Mouse (Mus musculus) brain, embryonic 14.5 days (tissue): ENCODE data around the gene Oas1h.

ENCODE experiments used
- CTCF ChIP-seq: fragments of 200-500 bp; IDR thresholded peaks from 2 replicates; pipeline ENCODE4 v1.5.1; 2012; ENCODE audit warnings: inconsistent platforms, mild to moderate bottlenecking, moderate library complexity, borderline replicate concordance; ENCODE audit not compliant: insufficient read depth, insufficient read length; ENCODE audit errors: extremely low read depth
- POLR2A ChIP-seq: fragments of 200-500 bp; IDR thresholded peaks from 2 replicates; pipeline ENCODE4 v1.6.1; 2012; ENCODE audit warnings: mild to moderate bottlenecking, inconsistent platforms, borderline replicate concordance; ENCODE audit not compliant: poor library complexity, insufficient read depth, insufficient read length, severe bottlenecking; ENCODE audit errors: extremely low read depth

DNA sequence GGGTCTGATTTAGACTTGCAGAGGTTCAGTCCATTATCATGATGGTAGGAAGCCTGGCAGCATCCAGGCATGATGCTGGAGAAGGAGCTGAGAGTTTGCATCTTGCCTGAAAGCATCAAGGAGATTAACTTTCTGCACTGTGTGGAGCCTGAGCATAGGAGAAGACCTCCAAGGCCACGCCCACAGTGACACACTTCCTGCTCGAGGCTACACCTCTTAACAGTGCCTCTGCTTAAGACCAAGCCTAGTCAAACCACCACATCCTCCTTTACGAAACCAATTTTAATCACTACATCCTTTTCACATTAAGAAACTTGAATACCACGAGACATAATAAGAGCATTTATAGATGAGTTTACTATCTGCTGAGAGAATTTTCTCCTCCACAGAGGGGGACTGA, 30.2 kb upstream of the Oas1h start:
- TF ChIP-seq POLR2A (no peak), CTCF (no peak)
